Mouse (Mus musculus) neural tube, embryonic 13.5 days (tissue): ENCODE measurements around the gene Gpatch11. TPM values are rescaled to one million over a fixed set of nuclear protein-coding genes. Genes with fewer than 3 reads are reported as not detected.
A peak's percentile ranks its signal among the peaks of the same experiment; 100 is the strongest.
"Not testable (repeated sequence)": the region's sequence is repeated elsewhere in the genome, so short reads cannot be mapped to it uniquely, and the experiment has no call there.

Experiments used
- ATAC-seq: fragments of 200-750 bp; cut with Nextera tagmentation; 2 replicates; pipeline ENCODE4 v1.8.0; 2017; ENCODE audit warnings: low read depth, mild to moderate bottlenecking, moderate TSS enrichment, moderate library complexity
- H3K27ac ChIP-seq: fragments of 300-500 bp; sonication (generic); replicated peaks from 2 replicates; pipeline ENCODE4 v1.5.1; 2015; ENCODE audit warnings: moderate library complexity, mild to moderate bottlenecking, inconsistent platforms
- H3K27me3 ChIP-seq: fragments of 300-500 bp; sonication (generic); 2 replicates; pipeline ENCODE4 v1.6.1; 2015; ENCODE audit warnings: mild to moderate bottlenecking, inconsistent platforms
- H3K36me3 ChIP-seq: fragments of 300-500 bp; sonication (generic); 2 replicates; pipeline ENCODE4 v1.6.1; 2015; ENCODE audit warnings: mild to moderate bottlenecking, inconsistent platforms
- H3K4me1 ChIP-seq: fragments of 300-500 bp; sonication (generic); replicated peaks from 2 replicates; pipeline ENCODE4 v1.6.1; 2015; ENCODE audit warnings: inconsistent platforms
- H3K4me2 ChIP-seq: fragments of 300-500 bp; sonication (generic); 2 replicates; pipeline ENCODE4 v1.6.1; 2015; ENCODE audit warnings: inconsistent platforms, mild to moderate bottlenecking, moderate library complexity
- H3K4me3 ChIP-seq: fragments of 300-500 bp; sonication (generic); 2 replicates; pipeline ENCODE4 v1.5.1; 2015; ENCODE audit warnings: mild to moderate bottlenecking, inconsistent platforms
- H3K9ac ChIP-seq: fragments of 300-500 bp; sonication (generic); 2 replicates; pipeline ENCODE4 v1.6.1; 2015; ENCODE audit warnings: moderate library complexity, mild to moderate bottlenecking, inconsistent platforms
- H3K9me3 ChIP-seq: fragments of 300-500 bp; sonication (generic); 2 replicates; pipeline ENCODE4 v1.6.1; 2016; ENCODE audit warnings: inconsistent platforms
- WGBS: fragments of 180-500 bp; shearing (Covaris S2); methylation state at CpG from one replicate; pipeline ENCODE4 v1.1.7; 2015; 5-methylcytosine and 5-hydroxymethylcytosine counted together
- polyA plus RNA-seq: library from polyadenylated mRNA; unstranded; fragments of >200 nt; fragmentation: Nextera tagmentation; extraction: Ambion mirVana; gene quantifications from 2 replicates; pipeline ENCODE4 v1.2.1, GENCODE M21; 2015

Gene Gpatch11
- polyA plus RNA-seq: 54.6 and 66.2 TPM in 2 replicates

- Histone ChIP-seq H3K36me3 (peaks cover 35% of the 10 kb centered on the region), H3K4me1 (peaks cover 26% of the 10 kb centered on the region), H3K27ac (peak within 1 kb of the TSS; percentile 88), H3K9me3 (no peaks in the 10 kb centered on the region), H3K4me2 (peak within 1 kb of the TSS; percentile 88), H3K27me3 (no peaks in the 10 kb centered on the region), H3K9ac (peak within 1 kb of the TSS; percentile 90), H3K4me3 (peak within 1 kb of the TSS; percentile 89)
- under 1% methylated on average over 81 of the region's 81 CpGs for WGBS
- ATAC-seq: peak; percentile 99
Measured at GRCm38 (mm10) chr17:78834856-78835835, at the start of gene Gpatch11, which contains the start of gene Heatr5b. Gene Gpatch11, plus strand, starts transcription at chr17:78835567. Gene Heatr5b, minus strand, starts transcription at chr17:78835364.

- peaks cover 50% of the 10 kb centered on the region for H3K36me3 ChIP-seq
- H3K9ac ChIP-seq, H3K4me2 ChIP-seq, H3K4me3 ChIP-seq, H3K9me3 ChIP-seq, H3K4me1 ChIP-seq, ATAC-seq, H3K27ac ChIP-seq, H3K27me3 ChIP-seq: not testable (repeated sequence)
- 83% methylated on average over 3 of the region's 3 CpGs for WGBS
Measured at GRCm38 (mm10) chr17:78788273-78788672, 47.1 kb upstream of the Gpatch11 start.

- WGBS: 81% methylated on average over 7 of the region's 7 CpGs
Measured at GRCm38 (mm10) chr17:78791068-78791689, 44.2 kb upstream of the Gpatch11 start.

GRCm38 (mm10) chr17:78791690-78792070 lies 43.7 kb upstream of the Gpatch11 start:
- H3K4me3 ChIP-seq: no peak overlapping the region
- peaks cover 69% of the 10 kb centered on the region for H3K36me3 ChIP-seq
- H3K27ac ChIP-seq: no peak overlapping the region
- no peak overlapping the region for H3K9ac ChIP-seq
- no peaks in the 10 kb centered on the region for H3K9me3 ChIP-seq
- no peak overlapping the region for H3K4me2 ChIP-seq
- ATAC-seq: no peak
- H3K27me3 ChIP-seq: no peaks in the 10 kb centered on the region
- 98% methylated on average over 3 of the region's 3 CpGs for WGBS
- H3K4me1 ChIP-seq: no peaks in the 10 kb centered on the region

More at GRCm38 (mm10) chr17:78791068-78791689, 44.2 kb upstream of the Gpatch11 start:
- peaks cover 64% of the 10 kb centered on the region for H3K36me3 ChIP-seq
- no peaks in the 10 kb centered on the region for H3K9me3 ChIP-seq
- H3K4me1 ChIP-seq: no peaks in the 10 kb centered on the region
- no peak overlapping the region for H3K9ac ChIP-seq
- no peak for ATAC-seq
- no peak overlapping the region for H3K4me2 ChIP-seq
- no peak overlapping the region for H3K4me3 ChIP-seq
- H3K27me3 ChIP-seq: no peaks in the 10 kb centered on the region
- no peak overlapping the region for H3K27ac ChIP-seq

- 85% methylated on average over 3 of the region's 3 CpGs for WGBS
- H3K36me3 ChIP-seq: peaks cover 73% of the 10 kb centered on the region
Measured at GRCm38 (mm10) chr17:78792122-78792521, 43.2 kb upstream of the Gpatch11 start.

GRCm38 (mm10) chr17:78794390-78794789 lies 41.0 kb upstream of the Gpatch11 start:
- H3K4me1 ChIP-seq: no peaks in the 10 kb centered on the region
- no peak overlapping the region for H3K4me2 ChIP-seq
- no peak overlapping the region for H3K27ac ChIP-seq
- 95% methylated on average over 5 of the region's 5 CpGs for WGBS
- no peaks in the 10 kb centered on the region for H3K27me3 ChIP-seq
- H3K9ac ChIP-seq: no peak overlapping the region
- H3K4me3 ChIP-seq: no peak overlapping the region
- no peaks in the 10 kb centered on the region for H3K9me3 ChIP-seq
- ATAC-seq: no peak
- H3K36me3 ChIP-seq: peaks cover 86% of the 10 kb centered on the region

More at GRCm38 (mm10) chr17:78792122-78792521, 43.2 kb upstream of the Gpatch11 start:
- Histone ChIP-seq H3K4me3 (no peak overlapping the region), H3K27ac (no peak overlapping the region), H3K9me3 (no peaks in the 10 kb centered on the region), H3K27me3 (no peaks in the 10 kb centered on the region), H3K4me2 (no peak overlapping the region), H3K9ac (no peak overlapping the region), H3K4me1 (no peaks in the 10 kb centered on the region)
- ATAC-seq: no peak

- Histone ChIP-seq H3K27me3 (no peaks in the 10 kb centered on the region), H3K9me3 (no peaks in the 10 kb centered on the region), H3K9ac (no peak overlapping the region), H3K4me3 (no peak overlapping the region), H3K36me3 (peaks cover 89% of the 10 kb centered on the region), H3K27ac (no peak overlapping the region), H3K4me1 (no peaks in the 10 kb centered on the region), H3K4me2 (no peak overlapping the region)
- WGBS: 95% methylated on average over 1 of the region's 1 CpGs
- ATAC-seq: no peak
Measured at GRCm38 (mm10) chr17:78797222-78797621, 38.1 kb upstream of the Gpatch11 start.

- Histone ChIP-seq H3K4me1 (no peaks in the 10 kb centered on the region), H3K4me2 (no peak overlapping the region), H3K27me3 (no peaks in the 10 kb centered on the region), H3K9me3 (no peaks in the 10 kb centered on the region), H3K27ac (no peak overlapping the region), H3K9ac (no peak overlapping the region), H3K4me3 (no peak overlapping the region), H3K36me3 (peaks cover 57% of the 10 kb centered on the region)
- no peak; the same call in 1 of the 2 replicates for ATAC-seq
Measured at GRCm38 (mm10) chr17:78809019-78809418, 26.3 kb upstream of the Gpatch11 start.

GRCm38 (mm10) chr17:78809582-78809981 lies 25.8 kb upstream of the Gpatch11 start:
- no peak overlapping the region for H3K9ac ChIP-seq
- 96% methylated on average over 3 of the region's 3 CpGs for whole genome bisulfite sequencing

GRCm38 (mm10) chr17:78824346-78824745 lies 11.0 kb upstream of the Gpatch11 start:
- 88% methylated on average over 13 of the region's 13 CpGs for WGBS
- Histone ChIP-seq H3K27me3 (no peaks in the 10 kb centered on the region), H3K9ac (no peak overlapping the region), H3K9me3 (no peaks in the 10 kb centered on the region), H3K4me3 (no peak overlapping the region), H3K27ac (no peak overlapping the region), H3K36me3 (peaks cover 83% of the 10 kb centered on the region), H3K4me2 (no peak overlapping the region), H3K4me1 (no peaks in the 10 kb centered on the region)
- no peak for ATAC-seq

More at GRCm38 (mm10) chr17:78809582-78809981, 25.8 kb upstream of the Gpatch11 start:
- H3K4me1 ChIP-seq: no peaks in the 10 kb centered on the region
- no peak for ATAC-seq
- H3K27ac ChIP-seq: no peak overlapping the region
- H3K27me3 ChIP-seq: no peaks in the 10 kb centered on the region
- peaks cover 58% of the 10 kb centered on the region for H3K36me3 ChIP-seq
- no peak overlapping the region for H3K4me2 ChIP-seq
- H3K4me3 ChIP-seq: no peak overlapping the region
- no peaks in the 10 kb centered on the region for H3K9me3 ChIP-seq

GRCm38 (mm10) chr17:78836056-78836455 lies 689 bp downstream of the Gpatch11 start:
- Histone ChIP-seq H3K27me3 (no peaks in the 10 kb centered on the region), H3K4me3 (peak overlapping the region; percentile 89), H3K4me2 (peak overlapping the region; percentile 88), H3K9me3 (no peaks in the 10 kb centered on the region), H3K27ac (peak overlapping the region; percentile 86), H3K9ac (peak overlapping the region; percentile 70), H3K4me1 (peaks cover 26% of the 10 kb centered on the region), H3K36me3 (peaks cover 32% of the 10 kb centered on the region)
- 32% methylated on average over 2 of the region's 2 CpGs for WGBS
- no peak for ATAC-seq

GRCm38 (mm10) chr17:78842271-78842928 lies 7.0 kb downstream of the Gpatch11 start:
- no peaks in the 10 kb centered on the region for H3K4me1 ChIP-seq
- WGBS: 94% methylated on average over 7 of the region's 7 CpGs
- no peak for ATAC-seq
- H3K36me3 ChIP-seq: peaks cover 86% of the 10 kb centered on the region
- no peak overlapping the region for H3K9ac ChIP-seq
- no peak overlapping the region for H3K27ac ChIP-seq
- H3K27me3 ChIP-seq: no peaks in the 10 kb centered on the region
- H3K4me2 ChIP-seq: no peak overlapping the region
- H3K4me3 ChIP-seq: no peak overlapping the region
- H3K9me3 ChIP-seq: no peaks in the 10 kb centered on the region
